Mouse (Mus musculus) E14TG2a.4 (cell line): ENCODE measurements around the gene Pom121l2.

Source experiments
- H3K27me3 ChIP-seq: 2 replicates; pipeline ENCODE4 v1.6.1; 2014; ENCODE audit warnings: low read length, control low read depth; ENCODE audit not compliant: insufficient read depth
- H3K36me3 ChIP-seq: 2 replicates; pipeline ENCODE4 v1.6.1; 2014; ENCODE audit warnings: low read length, control low read depth; ENCODE audit not compliant: insufficient read depth
- H3K4me1 ChIP-seq: replicated peaks from 2 replicates; pipeline ENCODE4 v1.6.1; 2014; ENCODE audit warnings: low read depth, low read length, control low read depth
- H3K4me3 ChIP-seq: replicated peaks from 2 replicates; pipeline ENCODE4 v1.5.1; 2014; ENCODE audit warnings: mild to moderate bottlenecking, low read length
- H3K9me3 ChIP-seq: 2 replicates; pipeline ENCODE4 v1.6.1; 2014; ENCODE audit warnings: low read length, control low read depth
- CTCF ChIP-seq: conservative IDR thresholded peaks from 2 replicates; pipeline ENCODE4 v1.5.1; 2014; ENCODE audit warnings: low read length
- NANOG ChIP-seq: IDR thresholded peaks from 2 replicates; pipeline ENCODE4 v1.6.1; 2014; ENCODE audit warnings: borderline replicate concordance, low read length, mixed read lengths
- POU5F1 ChIP-seq: IDR thresholded peaks from 2 replicates; pipeline ENCODE4 v1.6.1; 2014; ENCODE audit warnings: low read length, borderline replicate concordance

The Pom121l2 gene

GRCm38 (mm10) chr13:22007121-22007510 is 26.1 kb downstream of the Pom121l2 start:
- no peaks in the 10 kb centered on the region for H3K36me3 ChIP-seq
- peaks cover 18% of the 10 kb centered on the region for H3K4me1 ChIP-seq
- no peaks in the 10 kb centered on the region for H3K9me3 ChIP-seq
- no peak for TF ChIP-seq POU5F1
- TF ChIP-seq CTCF: no peak
- no peak for TF ChIP-seq NANOG
- peak overlapping the region; percentile 89 for H3K4me3 ChIP-seq
- peaks cover 93% of the 10 kb centered on the region for H3K27me3 ChIP-seq

- TF ChIP-seq NANOG (no peak), CTCF (no peak), POU5F1 (no peak)
- H3K27me3 ChIP-seq: peaks cover 92% of the 10 kb centered on the region
These were observed 26.9 kb downstream of the Pom121l2 start for GRCm38 (mm10) chr13:22007872-22008271.

GRCm38 (mm10) chr13:22008707-22009106 is 27.7 kb downstream of the Pom121l2 start:
- peaks cover 90% of the 10 kb centered on the region for H3K27me3 ChIP-seq
- H3K4me1 ChIP-seq: peaks cover 20% of the 10 kb centered on the region
- no peak overlapping the region for H3K4me3 ChIP-seq
- no peaks in the 10 kb centered on the region for H3K36me3 ChIP-seq
- no peaks in the 10 kb centered on the region for H3K9me3 ChIP-seq
- TF ChIP-seq POU5F1 (no peak), NANOG (no peak), CTCF (no peak)

More at GRCm38 (mm10) chr13:22007872-22008271, 26.9 kb downstream of the Pom121l2 start:
- H3K4me1 ChIP-seq: peaks cover 17% of the 10 kb centered on the region
- no peaks in the 10 kb centered on the region for H3K9me3 ChIP-seq
- H3K4me3 ChIP-seq: peak overlapping the region; percentile 89; the same call in 1 of the 2 replicates
- H3K36me3 ChIP-seq: no peaks in the 10 kb centered on the region

- Histone ChIP-seq H3K4me1 (peaks cover 29% of the 10 kb centered on the region), H3K27me3 (peaks cover 90% of the 10 kb centered on the region), H3K9me3 (no peaks in the 10 kb centered on the region), H3K4me3 (no peak within 1 kb of the TSS), H3K36me3 (no peaks in the 10 kb centered on the region)
- TF ChIP-seq CTCF (no peak), POU5F1 (no peak), NANOG (no peak)
These were observed 28.6 kb downstream of the Pom121l2 start, which contains the start of gene Prss16 for GRCm38 (mm10) chr13:22009642-22010041. Prss16 (minus strand) TSS chr13:22009742.

DNA sequence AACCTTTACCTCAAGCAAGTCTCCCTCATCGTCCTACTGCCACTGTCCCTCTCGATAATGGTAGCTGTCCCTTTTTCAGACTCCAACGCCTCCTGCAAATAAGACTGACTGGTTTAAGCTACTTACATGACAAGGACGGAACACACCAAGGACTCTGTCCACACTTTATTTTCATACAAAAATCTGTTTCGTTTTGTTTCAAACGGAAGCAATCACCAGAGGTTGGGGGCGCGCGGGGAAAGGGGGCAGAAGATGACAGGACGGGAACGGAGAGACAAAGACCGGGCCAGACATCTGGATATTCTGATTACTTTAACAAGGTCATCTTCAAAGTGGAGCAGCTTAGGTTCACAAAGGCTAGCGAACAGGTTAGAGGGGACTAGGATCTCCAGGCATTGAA is 32.7 kb downstream of the Pom121l2 start:
- TF ChIP-seq NANOG: no peak
- no peak for TF ChIP-seq POU5F1
- TF ChIP-seq CTCF: no peak
- peaks cover 24% of the 10 kb centered on the region for H3K4me1 ChIP-seq

GRCm38 (mm10) chr13:22014411-22014845 is 33.4 kb downstream of the Pom121l2 start:
- Histone ChIP-seq H3K36me3 (no peaks in the 10 kb centered on the region), H3K4me3 (peak overlapping the region; percentile 69), H3K9me3 (no peaks in the 10 kb centered on the region), H3K27me3 (peaks cover 53% of the 10 kb centered on the region), H3K4me1 (peaks cover 25% of the 10 kb centered on the region)
- TF ChIP-seq POU5F1 (no peak), CTCF (no peak), NANOG (no peak)

More for the DNA sequence above, 32.7 kb downstream of the Pom121l2 start:
- Histone ChIP-seq H3K27me3 (peaks cover 55% of the 10 kb centered on the region), H3K36me3 (no peaks in the 10 kb centered on the region), H3K4me3 (peak overlapping the region; percentile 69; the same call in 1 of the 2 replicates), H3K9me3 (no peaks in the 10 kb centered on the region)

DNA sequence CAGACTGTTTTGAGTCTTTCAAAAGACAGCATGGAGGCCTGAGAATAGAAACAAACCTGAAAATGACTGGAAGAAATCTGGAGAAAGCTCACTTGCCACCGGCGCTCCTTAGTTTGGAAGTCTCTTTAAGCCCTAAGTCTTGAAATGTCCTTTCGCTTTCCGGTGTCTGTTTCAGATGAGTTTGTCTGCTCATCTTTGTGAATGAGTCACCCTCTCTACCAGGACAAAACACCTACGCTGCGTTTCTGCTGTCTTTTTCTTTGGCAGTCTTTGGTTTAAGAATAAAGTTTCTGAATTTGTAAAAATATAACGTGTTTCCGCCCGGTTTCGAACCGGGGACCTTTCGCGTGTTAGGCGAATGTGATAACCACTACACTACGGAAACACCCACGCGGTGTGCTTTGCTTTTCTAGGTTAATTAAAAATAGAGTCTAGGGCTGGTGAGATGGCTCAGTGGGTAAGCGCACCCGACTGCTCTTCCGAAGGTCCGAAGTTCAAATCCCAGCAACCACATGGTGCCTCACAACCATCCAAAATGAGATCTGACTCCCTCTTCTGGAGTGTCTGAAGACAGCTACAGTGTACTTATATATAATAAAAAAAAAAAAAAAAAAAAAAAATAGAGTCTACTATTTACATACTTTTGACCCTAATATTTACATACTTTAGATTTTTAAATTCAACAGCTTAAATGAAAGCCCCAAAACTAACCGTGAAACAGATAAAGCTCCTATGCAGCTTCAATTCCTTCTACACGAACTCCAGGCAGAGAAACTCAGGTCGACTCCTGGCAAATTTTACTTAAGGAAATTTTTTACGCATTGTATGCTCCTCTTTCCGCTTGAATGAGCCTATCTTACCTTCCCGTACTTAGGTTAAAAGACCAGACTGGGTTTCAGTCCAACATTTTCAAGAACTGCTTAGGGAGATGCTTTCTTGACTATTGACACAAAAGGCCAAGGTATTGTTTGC is 34.8 kb downstream of the Pom121l2 start:
- peaks cover 32% of the 10 kb centered on the region for H3K4me1 ChIP-seq
- no peak for TF ChIP-seq NANOG
- no peak for TF ChIP-seq CTCF
- TF ChIP-seq POU5F1: no peak
- no peaks in the 10 kb centered on the region for H3K36me3 ChIP-seq
- no peaks in the 10 kb centered on the region for H3K9me3 ChIP-seq
- peaks cover 50% of the 10 kb centered on the region for H3K27me3 ChIP-seq
- peak overlapping the region; percentile 69 for H3K4me3 ChIP-seq
